Mouse (Mus musculus) stomach, postnatal 0 days (tissue): ENCODE measurements around the gene Ccdc148.

Experiments used
- CTCF ChIP-seq: IDR thresholded peaks from 2 replicates; pipeline ENCODE4 v1.5.1; 2016; ENCODE audit warnings: antibody characterized with exemption, low read depth, mild to moderate bottlenecking, moderate library complexity
- EP300 ChIP-seq: optimal IDR thresholded peaks from 2 replicates; pipeline ENCODE3; 2016; ENCODE audit warnings: antibody characterized with exemption

GRCm38 (mm10) chr2:58799126-58799525 is 361.4 kb downstream of the Ccdc148 start:
- TF ChIP-seq CTCF (no peak), EP300 (no peak)
